Mouse (Mus musculus): Measurements from ENCODE around the gene Zbtb20.

Gene Zbtb20

DNA sequence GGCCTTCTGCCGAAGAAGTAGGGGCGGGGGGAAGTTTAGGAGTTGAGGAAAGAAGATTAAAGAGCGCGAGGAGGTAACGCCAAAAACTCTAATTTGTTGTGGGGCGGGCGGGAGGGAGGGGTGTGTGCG, at the start of gene Zbtb20:
Gene Zbtb20, plus strand, starts transcription at position 30 of the 129 bp plus-strand sequence.
- no peak for DNase-seq

DNA sequence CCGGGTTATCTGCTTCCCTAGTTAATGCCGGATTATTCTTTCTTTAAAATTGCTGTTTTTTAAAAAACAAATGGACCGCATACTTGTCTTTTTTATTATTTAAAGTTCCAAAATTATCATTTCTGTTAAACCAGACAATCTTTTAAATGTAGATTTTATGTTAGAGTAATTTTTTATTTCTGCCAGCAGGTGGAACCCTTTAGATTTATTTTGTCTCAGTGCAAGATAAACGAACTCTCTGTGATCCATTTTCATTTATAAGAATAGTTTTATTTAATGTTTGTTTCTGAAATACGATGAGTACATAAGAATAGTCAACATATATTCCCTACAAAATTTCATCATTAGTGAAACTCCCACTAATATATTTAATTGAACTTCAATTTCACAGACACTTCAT, 39.7 kb upstream of the Zbtb20 start:
- no peak for DNase-seq

DNA sequence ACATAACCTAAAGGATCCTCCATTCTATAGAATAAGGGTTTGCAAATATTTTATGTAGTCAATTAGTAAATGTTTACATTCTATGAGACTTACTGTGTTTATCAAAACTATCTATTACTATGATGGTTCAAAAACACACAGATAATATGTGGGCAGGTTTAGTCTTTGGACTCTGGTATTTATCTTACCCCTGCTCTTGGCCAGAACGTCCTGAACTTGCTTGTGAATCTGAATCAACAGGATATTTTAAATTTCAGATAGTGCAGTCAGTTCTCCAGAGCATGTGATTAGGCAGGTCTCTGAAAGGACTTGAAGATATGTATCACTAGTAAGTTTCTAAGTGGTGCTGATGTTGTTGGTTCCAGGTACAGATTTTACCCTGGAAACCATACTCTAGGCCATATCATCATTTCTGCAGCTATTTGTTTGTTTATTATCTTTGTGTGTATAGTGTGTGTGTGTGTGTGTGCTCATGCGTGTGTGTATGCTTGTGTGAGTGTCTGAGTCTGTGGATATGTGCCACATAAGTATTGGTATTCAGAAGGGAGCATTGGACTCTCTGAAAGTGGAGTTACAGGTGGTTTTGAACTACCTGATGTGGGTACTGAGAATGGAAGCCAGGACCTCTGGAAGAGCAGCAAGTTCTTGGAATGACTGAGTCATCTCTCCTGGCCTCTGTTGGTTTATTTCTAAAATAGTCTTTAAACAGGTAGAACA, 39.1 kb upstream of the Zbtb20 start:
- DNase-seq, result no peak

DNA sequence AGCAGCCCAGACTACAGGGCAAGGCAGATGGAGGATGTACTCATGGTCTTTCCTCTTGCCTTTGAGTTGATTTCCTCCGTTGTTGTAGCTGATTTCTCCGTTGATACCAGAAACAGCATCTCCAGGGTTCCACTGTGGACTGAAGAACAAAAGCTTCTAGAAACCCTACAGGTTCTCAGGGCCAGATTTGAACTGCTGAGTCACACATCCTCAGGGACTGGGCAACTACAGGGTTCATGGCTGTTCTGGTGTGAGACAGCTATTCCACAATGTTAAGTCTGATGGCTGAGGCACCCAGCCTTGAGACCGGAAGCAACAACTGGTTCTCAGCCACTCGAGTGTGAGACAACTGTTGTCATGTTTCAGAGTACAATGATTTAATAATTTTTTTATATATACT, 37.5 kb upstream of the Zbtb20 start:
- no peak for DNase-seq

DNA sequence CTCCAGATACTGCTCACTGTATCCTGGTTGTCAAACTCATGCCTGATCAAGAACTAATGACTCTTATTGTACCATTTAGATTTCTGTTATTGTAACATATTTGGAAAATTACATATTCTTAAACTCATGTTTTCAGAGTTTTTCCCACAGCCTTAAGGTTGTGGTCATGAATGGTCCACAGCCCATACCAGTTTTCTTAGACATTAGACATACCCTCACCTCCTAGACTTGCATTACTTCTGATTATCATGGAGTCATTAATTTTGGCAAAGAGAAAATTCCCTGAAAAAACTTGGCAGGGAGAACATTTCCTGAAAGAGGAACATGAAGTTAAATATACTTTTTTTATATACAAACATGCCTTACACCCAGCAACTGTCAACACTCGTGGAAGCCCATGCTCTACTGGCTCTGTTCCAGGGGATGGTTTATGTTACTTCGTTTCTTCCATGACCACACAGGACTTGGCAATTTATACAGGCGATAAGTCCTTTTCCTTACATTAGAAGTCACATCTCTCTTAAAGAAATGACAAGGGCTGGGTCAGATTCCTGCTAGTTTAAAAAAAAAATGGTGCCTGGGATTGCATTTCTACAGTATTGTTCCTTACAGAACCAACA, 18.0 kb upstream of the Zbtb20 start:
- no peak for DNase-seq

DNA sequence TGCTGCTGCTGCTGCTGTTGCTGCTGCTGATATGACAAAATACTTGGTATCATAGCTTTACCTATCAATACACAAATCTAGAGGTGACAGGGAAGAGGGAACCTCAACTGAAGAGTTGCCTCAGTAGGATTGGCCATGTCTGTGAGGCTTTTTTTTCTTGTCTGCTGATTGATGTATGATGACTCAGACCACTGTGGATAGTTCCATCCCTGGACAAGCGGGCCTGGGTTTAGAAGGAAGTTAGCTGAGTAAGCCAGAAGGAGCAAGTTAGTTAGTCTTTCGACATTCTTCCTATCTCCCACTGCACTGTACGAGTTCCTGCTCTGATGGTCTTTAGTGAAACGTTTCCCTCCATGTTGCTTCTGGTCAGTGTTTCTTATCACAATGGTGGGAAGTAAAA, 16.4 kb upstream of the Zbtb20 start:
- no peak for DNase-seq

DNA sequence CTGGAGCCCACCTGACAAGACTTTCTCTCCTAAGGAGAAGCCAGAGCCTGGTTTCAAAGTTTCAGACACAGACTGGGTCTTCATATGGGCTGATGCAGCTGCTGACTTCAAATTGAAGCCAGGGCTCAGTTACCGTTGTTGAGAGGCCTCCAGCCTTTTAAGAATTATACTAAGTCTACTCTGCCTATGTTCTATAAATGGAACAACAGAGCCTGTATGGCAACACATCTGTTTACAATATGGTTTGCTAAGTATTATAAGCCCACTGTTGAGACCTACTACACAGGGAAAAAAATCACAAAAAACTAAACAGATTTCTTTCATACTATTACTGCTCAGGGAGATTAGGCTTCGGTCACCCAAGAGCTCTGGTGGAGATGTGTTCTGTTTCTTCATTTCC, 12.4 kb upstream of the Zbtb20 start:
- DNase-seq, result no peak

DNA sequence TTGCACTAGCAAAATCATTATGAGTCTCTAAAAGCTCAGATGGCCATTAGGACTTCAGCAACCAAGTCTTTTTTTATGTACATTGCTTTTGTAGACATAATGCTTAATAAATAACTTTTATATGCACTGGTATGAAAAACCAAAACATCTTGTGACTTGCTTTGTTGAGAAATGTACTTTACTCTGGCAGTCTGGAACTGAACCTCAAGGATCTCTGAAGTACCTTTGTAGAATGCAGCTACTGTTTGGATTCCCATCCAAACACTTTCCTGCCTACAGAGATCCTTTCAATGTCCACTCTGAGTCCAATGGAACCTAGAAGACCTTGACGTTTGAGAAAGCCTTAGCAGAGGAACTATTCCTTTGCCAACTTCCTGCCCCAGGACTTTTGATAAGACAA, 9.6 kb upstream of the Zbtb20 start:
- DNase-seq, result no peak

DNA sequence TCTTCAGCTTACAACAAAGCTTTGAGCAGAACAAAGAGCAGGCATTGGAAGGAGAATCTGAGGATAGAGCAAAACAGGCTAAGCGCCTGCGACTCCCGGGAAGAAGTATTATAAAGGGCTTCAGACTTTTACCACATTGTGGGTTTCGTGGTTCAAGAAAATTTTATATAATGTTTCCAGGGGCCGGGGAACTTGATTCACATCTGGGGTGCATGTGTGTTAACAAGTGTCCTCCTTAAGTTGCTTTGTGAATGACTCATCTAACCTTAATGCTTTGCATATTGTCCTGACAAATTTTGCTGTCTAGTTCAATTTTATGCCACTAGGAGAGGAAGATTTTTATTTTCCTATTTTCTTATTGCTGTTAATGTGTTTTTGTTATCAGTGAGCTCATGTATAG, 3.6 kb upstream of the Zbtb20 start:
- no peak for DNase-seq

DNA sequence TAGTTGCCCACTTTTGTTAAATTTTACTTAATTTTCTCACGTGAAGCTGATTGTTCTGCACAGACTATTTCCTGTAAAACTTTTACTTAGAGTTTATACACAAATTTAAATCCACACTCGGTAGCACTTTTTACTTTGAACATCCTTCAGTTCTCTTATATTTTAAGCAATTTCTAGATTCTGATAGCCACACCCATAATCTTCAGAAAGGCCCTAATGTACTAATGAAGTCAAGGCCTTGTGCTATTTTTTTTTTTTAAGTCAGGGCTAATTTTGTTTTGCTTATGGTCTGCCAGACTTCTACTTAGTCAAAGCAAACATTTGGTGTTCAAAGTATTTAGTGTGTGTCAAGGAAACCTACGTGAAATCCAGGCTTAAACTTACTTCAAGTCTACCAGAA, 1.7 kb upstream of the Zbtb20 start:
- DNase-seq, result no peak

DNA sequence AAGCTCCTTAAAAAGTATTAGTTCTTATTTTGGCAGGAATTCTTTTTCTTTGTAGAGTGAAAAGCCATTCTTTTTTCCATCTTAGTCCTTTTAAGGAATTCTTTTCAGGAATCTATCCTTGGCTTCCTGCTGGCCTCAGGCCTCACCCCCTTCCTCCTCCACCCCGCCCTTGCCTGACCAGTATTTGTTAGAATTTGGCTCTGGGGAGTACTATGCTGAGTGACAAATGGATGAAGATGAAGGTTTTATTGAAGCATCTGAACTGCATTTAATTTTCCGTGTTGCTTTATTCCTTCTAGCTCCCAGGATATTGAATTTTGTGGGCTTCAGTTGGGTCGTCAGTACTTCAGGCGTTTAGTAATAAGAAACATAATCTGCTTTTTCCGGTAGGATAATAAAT, 1.2 kb upstream of the Zbtb20 start:
- peak; percentile 48 to 52 for DNase-seq

DNA sequence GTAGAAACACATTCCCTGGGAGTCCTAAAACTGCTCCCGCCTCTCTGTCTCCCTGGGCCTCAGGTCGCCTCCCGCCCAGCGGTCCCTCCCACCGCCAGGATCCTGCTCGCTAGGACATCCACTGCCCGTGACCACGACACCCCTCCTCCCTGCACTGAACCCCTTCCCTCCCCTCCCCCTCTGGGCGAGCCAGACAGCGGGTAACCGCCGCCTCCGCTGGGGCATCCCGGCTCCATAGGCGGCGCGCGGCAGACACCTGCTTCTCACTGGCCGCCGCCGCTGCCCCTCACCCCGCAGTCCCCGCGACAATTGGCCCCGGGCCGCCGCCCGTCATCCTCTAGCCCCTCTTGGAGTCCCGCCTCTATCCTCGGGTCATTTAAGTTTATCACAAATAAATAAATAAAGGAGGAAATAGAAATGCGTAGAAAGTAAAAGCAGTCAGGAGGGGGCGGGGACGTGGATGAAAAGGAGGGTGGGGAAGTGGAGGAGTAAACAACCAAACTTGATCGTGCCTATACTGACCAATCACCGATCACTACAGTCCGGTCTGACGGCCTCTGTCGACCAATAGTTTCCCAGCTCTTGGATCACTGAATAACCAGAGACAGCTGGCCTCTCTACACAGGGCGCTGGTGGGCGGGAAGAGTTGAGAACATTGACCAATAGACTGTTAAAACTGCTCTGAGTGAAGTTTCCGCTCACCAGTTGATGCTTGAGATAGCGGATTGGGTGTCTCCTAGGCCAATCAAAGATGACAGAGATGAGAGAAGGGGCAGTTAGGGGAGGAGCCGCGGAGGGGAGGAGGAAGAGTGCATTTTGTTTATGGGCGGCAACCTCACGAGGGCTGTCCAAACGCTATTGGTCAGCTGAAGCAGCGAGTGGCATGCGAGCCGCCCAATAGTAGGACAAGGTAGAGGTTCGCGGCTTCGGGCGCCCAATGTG, 500 bp upstream of the Zbtb20 start:
- peak; percentile 97 to 99 for DNase-seq

DNA sequence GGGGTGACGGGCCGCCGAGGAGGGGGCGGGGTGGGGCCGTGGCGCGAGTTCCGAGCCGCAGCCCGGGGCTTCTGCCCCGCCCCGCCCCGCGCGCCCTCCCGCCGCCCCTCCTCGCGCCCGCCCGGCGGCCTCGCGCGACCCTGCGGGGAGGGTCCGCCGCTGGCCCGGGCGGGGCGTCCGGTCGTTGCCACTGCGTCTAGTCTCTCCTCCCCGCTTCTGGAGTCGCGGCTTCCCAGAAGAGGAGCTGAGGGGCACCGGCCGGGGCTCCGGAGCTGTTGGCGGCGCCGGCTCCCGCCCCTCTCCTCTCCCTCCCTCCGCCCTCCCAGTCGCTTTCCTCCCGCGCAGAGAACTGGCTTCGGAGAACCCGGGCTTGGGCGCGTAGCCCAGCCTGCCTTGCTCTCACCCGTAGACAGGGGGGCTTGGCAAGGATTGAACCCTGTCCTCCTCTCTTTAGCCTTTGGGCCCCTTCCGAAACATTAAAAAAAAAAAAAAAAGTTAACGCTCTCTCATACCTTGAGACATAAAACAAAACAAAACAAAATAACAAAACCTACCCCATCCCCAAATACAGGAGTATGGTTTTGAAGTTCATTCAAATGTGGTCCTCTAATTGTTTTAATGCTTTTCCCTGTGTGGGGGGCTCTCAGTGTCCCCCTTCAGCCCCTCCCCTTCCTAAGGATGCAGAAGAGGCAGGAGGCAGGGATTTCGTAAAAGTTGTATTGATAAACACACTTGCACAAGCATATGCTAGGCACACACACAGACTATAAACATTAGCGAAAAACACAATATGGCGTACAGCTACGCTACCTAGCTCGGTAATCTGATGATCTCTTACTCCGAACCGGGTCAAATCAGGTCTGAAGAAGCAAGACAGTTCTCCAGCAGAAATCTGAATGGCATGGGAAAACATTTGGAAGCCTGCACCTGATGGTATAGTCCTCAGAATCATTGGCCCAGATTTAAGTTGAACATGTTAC, 630 bp downstream of the Zbtb20 start:
- peak; percentile 83 to 85 for DNase-seq

DNA sequence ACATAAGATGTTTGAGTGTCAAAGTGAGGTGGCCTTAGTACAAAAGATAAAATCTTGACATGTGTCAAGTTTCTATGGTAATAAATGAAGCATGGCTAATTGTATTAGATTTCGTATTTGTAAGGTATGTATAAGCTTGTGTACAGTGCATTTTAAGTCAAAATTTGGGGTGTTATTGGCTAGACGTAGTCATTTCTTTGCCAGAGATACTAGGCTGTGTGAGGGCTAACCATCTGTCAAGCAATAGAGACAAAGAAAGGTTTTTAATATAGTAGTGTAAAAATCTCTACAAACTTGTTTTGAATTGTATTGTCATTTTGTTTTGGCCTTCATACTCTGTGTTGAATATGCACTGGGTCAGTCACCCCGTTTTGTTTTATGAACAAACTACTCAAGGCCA, 4.4 kb downstream of the Zbtb20 start:
- DNase-seq, result peak; percentile 18 to 22

DNA sequence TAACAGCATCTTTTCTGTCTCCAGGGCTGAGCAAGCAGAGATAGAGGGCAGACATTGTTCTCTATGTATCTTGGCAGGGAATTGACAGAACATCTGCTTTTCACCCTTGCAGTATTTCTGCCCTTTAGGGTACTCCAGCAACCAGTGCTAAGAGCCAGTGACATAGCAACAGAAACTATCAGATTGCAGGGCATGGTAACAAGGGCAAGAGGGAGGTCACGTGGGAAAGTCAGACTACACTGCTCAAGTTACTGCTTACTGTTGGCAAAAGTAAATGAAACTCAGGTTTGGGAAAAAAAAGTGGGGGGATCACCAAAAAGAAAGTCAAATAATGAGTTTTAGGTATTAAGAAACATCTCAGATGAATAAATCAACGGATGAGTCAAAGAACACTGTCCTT, 9.9 kb downstream of the Zbtb20 start:
- DNase-seq, result no peak

DNA sequence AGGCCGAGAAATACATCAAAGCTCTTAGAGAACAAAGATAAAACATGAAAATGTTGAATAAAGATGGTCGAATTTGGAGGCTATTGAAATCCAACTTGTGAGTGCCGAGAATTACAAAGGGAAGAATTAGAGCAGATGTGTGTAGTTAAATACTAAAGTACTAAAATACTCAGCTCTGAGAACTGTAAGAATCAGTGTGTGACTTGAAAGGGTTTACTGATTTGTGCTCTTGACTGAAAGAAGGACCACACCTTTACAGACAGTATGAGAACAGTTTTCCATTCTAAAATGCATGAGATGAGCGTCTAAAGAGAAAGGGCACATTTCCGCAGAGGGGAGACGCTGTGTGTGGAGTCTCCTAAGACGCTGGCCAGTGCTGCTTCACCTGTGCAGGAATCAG, 10.3 kb downstream of the Zbtb20 start:
- no peak for DNase-seq

DNA sequence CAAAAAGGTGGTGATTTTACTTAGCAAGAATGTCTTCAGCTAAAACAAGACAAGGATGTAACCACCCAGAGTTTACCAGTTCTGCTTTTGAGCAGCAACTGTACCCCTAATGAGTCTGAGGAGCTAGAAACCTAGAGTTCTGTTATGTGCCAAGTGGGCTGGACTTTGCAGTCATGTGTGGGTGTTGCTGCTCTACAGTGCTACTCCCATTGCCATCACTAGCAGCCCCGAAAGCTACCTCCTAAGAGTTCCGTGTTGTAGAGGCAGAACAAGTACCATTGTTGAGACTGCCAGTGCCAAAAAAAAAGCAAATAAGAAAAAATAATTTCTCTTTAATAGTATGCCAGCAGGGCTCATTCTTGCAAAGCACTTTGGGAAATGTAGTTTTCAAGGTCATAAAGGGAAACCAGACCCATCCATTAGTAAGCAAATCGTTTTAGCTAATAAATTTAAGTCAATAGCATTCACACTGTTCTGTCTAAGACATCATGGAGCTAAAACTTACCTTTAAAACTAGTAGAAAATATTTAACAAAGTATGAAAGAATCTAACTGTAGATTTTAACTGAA, 21.5 kb downstream of the Zbtb20 start:
- DNase-seq, result no peak

DNA sequence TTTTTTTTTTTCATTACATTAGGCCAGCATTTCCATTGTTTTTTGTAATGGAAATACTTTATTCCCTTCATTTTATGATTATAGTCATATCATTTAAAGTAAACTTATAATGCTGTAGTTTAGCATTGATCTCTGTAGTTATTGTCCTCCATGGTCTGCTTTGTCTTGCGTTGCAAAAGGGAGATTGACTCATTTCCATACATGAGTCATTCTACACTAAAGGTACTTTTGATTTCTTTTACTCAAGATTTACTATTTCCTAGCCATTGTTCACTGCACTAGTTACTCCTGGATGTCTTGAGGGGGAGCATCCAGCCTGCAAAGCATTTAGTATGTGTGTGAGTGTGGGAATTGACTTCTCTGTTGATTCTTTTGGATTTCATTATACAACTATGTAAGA, 24.6 kb downstream of the Zbtb20 start:
- no peak for DNase-seq

DNA sequence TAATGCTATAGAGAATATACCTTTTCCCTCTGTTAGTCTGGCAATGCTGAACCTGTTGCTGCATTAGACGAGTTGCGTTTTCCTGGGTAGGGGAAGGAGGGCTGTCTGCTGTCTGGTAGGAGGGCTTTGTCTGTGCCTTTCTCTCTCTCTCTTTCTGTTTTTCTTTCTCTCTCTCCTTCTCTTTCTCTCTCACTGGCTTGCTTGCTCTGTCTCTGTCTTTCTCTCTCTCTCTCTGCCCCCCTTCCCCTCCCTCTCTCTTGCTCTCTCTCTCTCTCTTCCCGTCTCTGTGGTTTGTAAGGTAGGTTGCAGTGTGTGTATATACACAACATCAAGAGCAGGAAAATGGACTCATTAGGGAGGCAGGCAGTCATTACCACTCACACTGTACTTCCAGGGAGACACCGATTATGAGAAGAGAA, 31.6 kb downstream of the Zbtb20 start:
- DNase-seq, result peak; percentile 45 to 50

DNA sequence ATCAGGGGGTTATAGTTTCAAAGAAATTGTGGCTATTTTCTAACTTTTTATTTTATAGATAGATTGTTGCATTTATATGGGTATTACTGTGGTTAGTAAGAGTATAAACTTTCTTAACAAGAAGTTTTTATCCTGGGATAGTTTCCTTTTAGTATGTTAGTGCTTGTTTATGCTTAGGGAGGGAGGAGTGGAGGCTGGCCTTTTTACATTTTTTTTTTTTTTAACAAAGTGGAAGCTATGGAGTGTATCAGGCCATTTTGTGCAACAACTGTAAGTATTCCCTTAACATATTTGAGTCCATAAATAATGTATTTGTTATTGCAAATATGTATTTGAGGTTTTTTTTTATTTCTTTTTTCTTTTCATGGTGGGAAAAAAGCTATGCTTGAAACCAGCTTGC, 32.7 kb downstream of the Zbtb20 start:
- DNase-seq, result no peak

DNA sequence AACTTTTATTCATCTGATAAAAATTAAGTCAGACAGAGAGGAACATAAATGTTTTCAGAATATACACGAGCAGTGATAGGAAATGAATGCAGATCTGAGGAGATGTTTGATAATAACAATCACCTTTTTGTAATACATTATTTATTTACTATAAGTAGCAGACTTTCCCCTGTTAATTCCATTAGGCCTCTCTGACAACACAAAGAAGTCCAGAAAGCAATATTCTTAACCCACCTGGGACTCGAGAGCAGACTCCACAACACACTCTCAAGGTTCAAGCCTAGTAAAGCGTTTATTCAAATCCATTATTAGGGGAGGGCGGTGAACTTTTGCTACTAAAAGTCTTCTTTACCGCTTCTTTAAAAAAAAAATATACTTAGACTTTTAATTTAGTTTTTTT, 33.2 kb downstream of the Zbtb20 start:
- no peak for DNase-seq

DNA sequence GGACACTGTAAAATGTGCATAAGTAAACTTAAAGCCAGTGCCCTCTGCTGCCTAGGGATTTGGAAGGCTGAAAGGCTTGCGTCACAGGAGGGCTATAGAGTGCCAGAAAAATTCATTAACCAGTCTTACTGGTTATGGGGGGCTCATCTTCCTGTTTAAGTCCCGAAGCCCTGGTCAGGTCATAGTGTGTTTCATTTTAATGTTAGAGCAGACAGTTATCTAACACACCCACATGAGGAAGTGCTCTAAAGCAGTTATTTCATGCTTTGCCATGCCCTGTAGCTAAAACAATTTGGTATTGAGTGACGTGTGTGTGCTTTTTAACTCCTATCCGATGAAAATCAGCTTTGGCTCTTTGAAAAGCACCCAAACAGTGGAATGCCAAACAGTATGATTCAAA, 34.3 kb downstream of the Zbtb20 start:
- peak; percentile 44 to 45 for DNase-seq

DNA sequence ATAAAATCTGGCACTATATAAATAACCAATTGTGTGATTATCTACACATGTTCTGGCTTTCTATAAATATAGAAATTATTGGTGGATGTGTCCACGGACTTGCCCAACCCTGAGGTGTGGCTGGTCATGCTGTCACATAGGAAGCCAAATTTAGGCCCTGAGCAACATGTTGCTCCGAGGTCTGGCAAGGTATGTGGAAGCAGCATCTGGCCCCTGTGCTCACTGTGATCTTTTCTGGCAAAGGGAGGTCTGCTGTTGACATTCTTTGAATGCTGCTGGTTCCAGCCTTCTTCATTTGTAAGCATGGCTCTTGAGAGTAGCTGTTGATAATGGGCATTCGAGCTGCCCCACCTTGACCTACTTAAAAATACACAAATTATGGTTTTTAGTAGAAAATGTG, 35.0 kb downstream of the Zbtb20 start:
- DNase-seq, result peak; percentile 63 to 69
